Mouse (Mus musculus) bone marrow macrophage, adult 2 months (primary cell): ENCODE results near the gene Clec16a.

ENCODE experiments used
- CTCF ChIP-seq: IDR thresholded peaks from 2 replicates; pipeline ENCODE4 v1.5.1; 2012; ENCODE audit warnings: low read depth, mild to moderate bottlenecking, low read length, moderate library complexity
- POLR2A ChIP-seq: IDR thresholded peaks from 2 replicates; pipeline ENCODE4 v1.6.1; 2012; ENCODE audit warnings: mild to moderate bottlenecking, low read depth, low read length, borderline replicate concordance

GRCm38 (mm10) chr16:10703932-10704331 is 158.8 kb downstream of the Clec16a start:
- TF ChIP-seq POLR2A (no peak), CTCF (no peak)
